Mouse (Mus musculus) cerebellum, adult 11 months (tissue): Measurements from ENCODE around the gene Vmn2r16.

Experiments
- DNase-seq: peaks from one replicate; pipeline ENCODE4 v3.0.0; 2022

The Vmn2r16 gene

DNA sequence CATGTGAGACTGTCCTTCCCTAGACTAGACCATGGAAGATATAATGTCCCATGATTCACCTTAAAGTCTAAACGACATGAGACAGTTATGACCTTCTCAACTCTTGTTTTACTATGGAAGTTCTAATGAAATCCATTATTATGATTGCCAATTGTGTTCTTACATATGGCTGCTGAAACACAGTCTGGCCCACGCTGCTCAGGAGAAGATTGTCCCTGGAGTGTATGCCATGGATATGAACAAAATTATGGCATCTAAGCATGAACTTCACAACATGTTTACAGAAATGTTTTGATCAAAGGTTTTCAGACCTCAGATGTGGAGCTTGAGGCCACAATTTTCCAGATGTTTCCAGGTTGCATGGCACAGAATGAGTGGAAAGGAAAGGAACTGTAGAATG lies at the start of gene Vmn2r16:
Vmn2r16 (plus strand) TSS at position 301 of the 400 bp plus-strand sequence.
- no peak for DNase-seq

- no peak for DNase-seq
Measured at GRCm38 (mm10) chr5:109294655-109295054, 35.3 kb upstream of the Vmn2r16 start.

DNA sequence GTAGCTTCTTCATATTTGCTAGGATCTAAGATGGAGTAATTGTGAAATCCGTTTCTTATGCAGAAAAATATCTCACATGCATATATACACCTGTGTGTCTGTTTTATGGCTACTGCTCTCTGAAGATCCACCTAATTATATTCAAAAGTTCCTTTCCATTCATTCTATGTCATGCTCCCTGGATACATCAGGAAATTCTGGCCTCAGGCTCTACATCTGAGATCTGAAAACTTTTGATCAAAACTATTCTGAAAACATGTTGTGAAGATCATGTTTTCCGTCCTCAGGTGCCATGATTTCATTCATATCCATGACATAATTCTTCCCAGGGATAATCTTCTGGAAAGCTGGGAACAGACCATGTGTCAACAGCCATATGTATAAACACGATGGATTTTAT lies 32.4 kb upstream of the Vmn2r16 start, which contains the start of gene Vmn2r15:
Vmn2r15 (minus strand) TSS at position 101 of the 400 bp plus-strand sequence.
- DNase-seq = no peak

DNA sequence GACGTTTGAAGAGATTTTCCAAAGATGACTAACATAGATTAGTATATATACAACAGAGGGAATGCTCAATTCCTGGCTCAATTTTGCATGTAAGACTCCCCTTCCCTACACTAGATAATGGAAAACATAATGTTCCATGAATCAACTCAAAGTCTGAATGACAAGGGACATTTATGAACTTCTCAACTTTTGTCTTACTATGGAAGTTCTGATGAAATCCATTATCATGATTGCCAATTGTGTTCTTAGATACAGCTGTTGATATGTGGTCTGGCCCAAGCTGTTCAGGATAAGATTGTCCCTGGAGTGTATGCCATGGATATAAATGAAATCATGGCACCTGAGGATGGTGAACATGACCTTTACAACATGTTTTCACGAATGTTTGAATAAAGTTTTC lies 89.4 kb downstream of the Vmn2r16 start, which contains the start of gene Vmn2r17:
Vmn2r17 (plus strand) TSS at position 301 of the 400 bp plus-strand sequence.
- no peak for DNase-seq
